Mouse (Mus musculus) ES-E14 (cell line): ENCODE measurements around the gene Ndel1. TPM values are rescaled to one million over a fixed set of nuclear protein-coding genes. Genes with fewer than 3 reads are reported as not detected.

Experiments used
- DNase-seq: peaks from one replicate; pipeline ENCODE4 v3.0.0-alpha.2; 2013; ENCODE audit warnings: low read depth, low spot score
- H3K27ac ChIP-seq: 2 replicates; pipeline ENCODE4 v1.5.1; 2012; ENCODE audit warnings: low read depth, mild to moderate bottlenecking, low read length, moderate library complexity, mixed read lengths; ENCODE audit not compliant: poor library complexity, insufficient read depth, severe bottlenecking
- H3K36me3 ChIP-seq: 2 replicates; pipeline ENCODE4 v1.6.1; 2012; ENCODE audit warnings: mild to moderate bottlenecking, low read length, moderate library complexity, mixed read lengths; ENCODE audit not compliant: control insufficient read depth, poor library complexity, insufficient read depth, severe bottlenecking
- H3K4me1 ChIP-seq, 2 experiments: fragments of 150-350 bp in 1 of 2; sonication (generic) in 1 of 2; 2 replicates each; pipeline ENCODE4 v1.6.1; 2012; ENCODE audit warnings: low read length in 2 of 2, mild to moderate bottlenecking in 1 of 2, mixed read lengths in 1 of 2; ENCODE audit not compliant: control insufficient read depth in 2 of 2, insufficient read depth in 2 of 2, poor library complexity in 1 of 2
- H3K4me3 ChIP-seq, 2 experiments: fragments of 150-350 bp in 1 of 2; sonication (generic) in 1 of 2; 2 replicates each; pipeline ENCODE4 v1.5.1; 2012; ENCODE audit warnings: low read length in 2 of 2, low read depth in 1 of 2, mild to moderate bottlenecking in 1 of 2, mixed read lengths in 1 of 2; ENCODE audit not compliant: insufficient read depth in 1 of 2, poor library complexity in 1 of 2, severe bottlenecking in 1 of 2
- H3K9ac ChIP-seq: 2 replicates; pipeline ENCODE4 v1.6.1; 2012; ENCODE audit warnings: low read depth, mild to moderate bottlenecking, low read length, mixed read lengths; ENCODE audit not compliant: poor library complexity, insufficient read depth, severe bottlenecking
- H3K9me3 ChIP-seq: fragments of 150-350 bp; sonication (generic); 2 replicates; pipeline ENCODE4 v1.6.1; 2012; ENCODE audit warnings: low read depth, mild to moderate bottlenecking, low read length; ENCODE audit not compliant: control insufficient read depth, insufficient read depth
- CHD2 ChIP-seq: IDR thresholded peaks from 2 replicates; pipeline ENCODE4 v1.6.1; 2014; ENCODE audit warnings: mild to moderate bottlenecking, low read depth, low read length, inconsistent platforms
- HCFC1 ChIP-seq: IDR thresholded peaks from 2 replicates; pipeline ENCODE4 v1.6.1; 2012; ENCODE audit warnings: low read length, inconsistent platforms, borderline replicate concordance; ENCODE audit not compliant: insufficient read depth
- MAFK ChIP-seq: IDR thresholded peaks from 2 replicates; pipeline ENCODE4 v1.6.1; 2014; ENCODE audit warnings: mild to moderate bottlenecking, low read depth, low read length, inconsistent platforms; ENCODE audit not compliant: insufficient read depth
- ZC3H11A ChIP-seq: IDR thresholded peaks from 2 replicates; pipeline ENCODE4 v1.6.1; 2012; ENCODE audit warnings: low read depth, mild to moderate bottlenecking, inconsistent platforms, low read length, borderline replicate concordance
- ZNF384 ChIP-seq: IDR thresholded peaks from 2 replicates; pipeline ENCODE4 v1.6.1; 2012; ENCODE audit warnings: low read depth, low read length, inconsistent platforms
- in situ Hi-C, 2 experiments: fragments of 600-800 bp; cut with MboI; formaldehyde crosslinking; loops; one replicate each; pipeline ENCODE4 v1.15.1; 2025; ENCODE audit warnings: low sequenced_read_pairs in 2 of 2, inconsistent platforms in 1 of 2; ENCODE audit not compliant: unreplicated experiment in 2 of 2
- total RNA-seq: library from RNA; depleted of rRNA; stranded (reverse); fragments of 300-350 nt; gene quantifications from 2 replicates; pipeline ENCODE4 v1.2.3, GENCODE M21; 2012

The Ndel1 gene
- total RNA-seq, 1 experiment, result 40.1 TPM

- in situ Hi-C loops, result no loop called here
- no peak for TF ChIP-seq ZNF384
- peak; percentile 73; the same call in 1 of the 2 replicates for TF ChIP-seq HCFC1
- TF ChIP-seq CHD2, result peak; percentile 100
Observed at GRCm38 (mm10) chr11:68901351-68902046, 29.8 kb upstream of the Ndel1 start, which contains the start of gene Rpl26. Rpl26 (plus strand) TSS chr11:68901583.

GRCm38 (mm10) chr11:68900519-68901350, 29.1 kb upstream of the Ndel1 start:
- H3K27ac ChIP-seq, result 0 out of 2 replicates have a peak overlapping the region, but pooled peaks have one; percentile 0

More at GRCm38 (mm10) chr11:68901351-68902046, 29.8 kb upstream of the Ndel1 start, which contains the start of gene Rpl26:
- H3K27ac ChIP-seq, result peak within 1 kb of the TSS; percentile 88
- peak within 1 kb of the TSS; percentile 93 to 97 for H3K4me3 ChIP-seq
- DNase-seq, result peak; percentile 100
- peak within 1 kb of the TSS; percentile 100 for H3K9ac ChIP-seq
- H3K9me3 ChIP-seq, result no peaks in the 10 kb centered on the region
- H3K4me1 ChIP-seq, result no peaks in the 10 kb centered on the region
- H3K36me3 ChIP-seq, result peaks cover 35% of the 10 kb centered on the region

GRCm38 (mm10) chr11:68899815-68900214, 28.2 kb upstream of the Ndel1 start:
- in situ Hi-C loops, result no loop called here
- no peak overlapping the region for H3K27ac ChIP-seq
- TF ChIP-seq HCFC1, result no peak
- TF ChIP-seq ZC3H11A, result no peak
- TF ChIP-seq CHD2, result no peak
- no peak for TF ChIP-seq MAFK
- TF ChIP-seq ZNF384, result no peak
- DNase-seq, result no peak
- no peak overlapping the region for H3K4me3 ChIP-seq
- H3K36me3 ChIP-seq, result peaks cover 24% of the 10 kb centered on the region
- H3K9me3 ChIP-seq, result no peaks in the 10 kb centered on the region
- H3K4me1 ChIP-seq, result no peaks in the 10 kb centered on the region
- no peak overlapping the region for H3K9ac ChIP-seq

More at GRCm38 (mm10) chr11:68900519-68901350, 29.1 kb upstream of the Ndel1 start:
- in situ Hi-C loops, result no loop called here
- Histone ChIP-seq H3K9me3 (no peaks in the 10 kb centered on the region), H3K4me3 (peak overlapping the region; percentile 30 to 40), H3K4me1 (no peaks in the 10 kb centered on the region), H3K36me3 (peaks cover 32% of the 10 kb centered on the region), H3K9ac (peak overlapping the region; percentile 41)
- DNase-seq, result no peak
- TF ChIP-seq CHD2 (no peak), ZNF384 (no peak), MAFK (no peak), ZC3H11A (no peak), HCFC1 (no peak)

- peaks cover 15% of the 10 kb centered on the region for H3K36me3 ChIP-seq
- H3K9ac ChIP-seq, result no peak overlapping the region
- H3K9me3 ChIP-seq, result no peaks in the 10 kb centered on the region
- in situ Hi-C loops, result no loop called here
- H3K27ac ChIP-seq, result no peak overlapping the region
- no peaks in the 10 kb centered on the region for H3K4me1 ChIP-seq
- no peak for DNase-seq
- H3K4me3 ChIP-seq, result no peak overlapping the region
- TF ChIP-seq ZC3H11A, result no peak
Observed at GRCm38 (mm10) chr11:68898790-68899189, 27.1 kb upstream of the Ndel1 start.
